Mouse (Mus musculus) heart, embryonic 14.5 days (tissue): ENCODE results near the gene Gpc1. TPM values are rescaled to one million over a fixed set of nuclear protein-coding genes. Genes with fewer than 3 reads are reported as not detected.

Source experiments
- ATAC-seq: fragments of 200-750 bp; cut with Nextera tagmentation; 2 replicates; pipeline ENCODE4 v1.8.0; 2017; ENCODE audit warnings: low read depth, moderate TSS enrichment; ENCODE audit not compliant: insufficient number of reproducible peaks, insufficient read depth, low FRiP score
- H3K27ac ChIP-seq, 2 experiments: fragments of 200-500 bp in 1 of 2; fragments of 300-500 bp in 1 of 2; sonication (generic) in 1 of 2; replicated peaks in 1 of 2; 2 replicates each; pipeline ENCODE4 v1.5.1; 2012 to 2014; ENCODE audit warnings: low read depth in 2 of 2, low read length in 2 of 2, control low read depth in 1 of 2, mild to moderate bottlenecking in 1 of 2, mixed read lengths in 1 of 2; ENCODE audit not compliant: control insufficient read depth in 1 of 2, insufficient read depth in 1 of 2
- H3K27me3 ChIP-seq: fragments of 300-500 bp; sonication (generic); 2 replicates; pipeline ENCODE4 v1.6.1; 2014; ENCODE audit warnings: mild to moderate bottlenecking, low read length, control low read depth; ENCODE audit not compliant: control insufficient read depth, insufficient read depth
- H3K36me3 ChIP-seq: fragments of 300-500 bp; sonication (generic); 2 replicates; pipeline ENCODE4 v1.6.1; 2014; ENCODE audit warnings: mild to moderate bottlenecking, control low read depth, low read length, mixed read lengths; ENCODE audit not compliant: control insufficient read depth, insufficient read depth
- H3K4me1 ChIP-seq, 2 experiments: fragments of 200-500 bp in 1 of 2; fragments of 300-500 bp in 1 of 2; sonication (generic) in 1 of 2; 2 replicates each; pipeline ENCODE4 v1.6.1; 2012 to 2014; ENCODE audit warnings: low read length in 2 of 2, control low read depth in 1 of 2, mixed read lengths in 1 of 2; ENCODE audit not compliant: control insufficient read depth in 2 of 2, insufficient read depth in 2 of 2
- H3K4me2 ChIP-seq: fragments of 300-500 bp; sonication (generic); 2 replicates; pipeline ENCODE4 v1.6.1; 2014; ENCODE audit warnings: mild to moderate bottlenecking, low read length
- H3K4me3 ChIP-seq, 2 experiments: fragments of 200-500 bp in 1 of 2; fragments of 300-500 bp in 1 of 2; sonication (generic) in 1 of 2; 2 replicates each; pipeline ENCODE4 v1.5.1; 2012 to 2014; ENCODE audit warnings: low read length in 2 of 2, mild to moderate bottlenecking in 2 of 2, control low read depth in 1 of 2, low read depth in 1 of 2, moderate library complexity in 1 of 2; ENCODE audit not compliant: control insufficient read depth in 1 of 2, insufficient read depth in 1 of 2
- H3K9ac ChIP-seq: fragments of 300-500 bp; sonication (generic); 2 replicates; pipeline ENCODE4 v1.6.1; 2014; ENCODE audit warnings: mild to moderate bottlenecking, low read length
- H3K9me3 ChIP-seq: fragments of 300-500 bp; sonication (generic); 2 replicates; pipeline ENCODE4 v1.6.1; 2016; ENCODE audit warnings: low read length, control low read depth; ENCODE audit not compliant: control insufficient read depth
- WGBS: fragments of 180-500 bp; shearing (Covaris S2); extraction: QIAGEN DNeasy Blood & Tissue Kit; methylation state at CpG from one replicate; pipeline ENCODE4 v1.1.7; 2014; 5-methylcytosine and 5-hydroxymethylcytosine counted together
- polyA plus RNA-seq: library from polyadenylated mRNA; unstranded; fragments of >200 nt; fragmentation: Nextera tagmentation; extraction: Ambion mirVana; gene quantifications from 2 replicates; pipeline ENCODE4 v1.2.1, GENCODE M21; 2014

Gene Gpc1
- polyA plus RNA-seq, 1 experiment from 2014 or later, result 59.7 TPM

GRCm38 (mm10) chr1:92793781-92794180, 37.7 kb upstream of the Gpc1 start:
- peaks cover 16 to 19% of the 10 kb centered on the region in 2 experiments for H3K4me1 ChIP-seq
- H3K27me3 ChIP-seq, result no peaks in the 10 kb centered on the region
- H3K9ac ChIP-seq, result no peak overlapping the region
- WGBS, result 67% methylated on average over 5 of the region's 5 CpGs
- H3K4me2 ChIP-seq, result no peak overlapping the region
- no peak for ATAC-seq
- H3K9me3 ChIP-seq, result no peaks in the 10 kb centered on the region
- H3K27ac ChIP-seq, result no peak overlapping the region
- H3K36me3 ChIP-seq, result no peaks in the 10 kb centered on the region
- no peak overlapping the region for H3K4me3 ChIP-seq

GRCm38 (mm10) chr1:92798425-92798824, 33.0 kb upstream of the Gpc1 start:
- Histone ChIP-seq H3K36me3 (no peaks in the 10 kb centered on the region), H3K4me2 (no peak overlapping the region), H3K4me1 (no peaks in the 10 kb centered on the region), H3K9ac (no peak overlapping the region), H3K9me3 (no peaks in the 10 kb centered on the region), H3K27ac (no peak overlapping the region), H3K4me3 (no peak overlapping the region), H3K27me3 (no peaks in the 10 kb centered on the region)
- 74% methylated on average over 2 of the region's 2 CpGs for WGBS
- no peak for ATAC-seq

GRCm38 (mm10) chr1:92799653-92800052, 31.8 kb upstream of the Gpc1 start:
- H3K4me3 ChIP-seq, result no peak overlapping the region
- 58% methylated on average over 5 of the region's 5 CpGs for WGBS
- H3K27ac ChIP-seq, result no peak overlapping the region
- H3K27me3 ChIP-seq, result no peaks in the 10 kb centered on the region
- H3K36me3 ChIP-seq, result no peaks in the 10 kb centered on the region
- H3K9ac ChIP-seq, result no peak overlapping the region
- no peak overlapping the region for H3K4me2 ChIP-seq
- ATAC-seq, result no peak
- H3K9me3 ChIP-seq, result no peaks in the 10 kb centered on the region
- H3K4me1 ChIP-seq, result no peaks in the 10 kb centered on the region

- H3K9me3 ChIP-seq, result no peaks in the 10 kb centered on the region
- no peaks in the 10 kb centered on the region for H3K4me1 ChIP-seq
- H3K4me2 ChIP-seq, result no peak overlapping the region
- H3K27me3 ChIP-seq, result no peaks in the 10 kb centered on the region
- no peak for ATAC-seq
- no peak overlapping the region for H3K4me3 ChIP-seq
- 84% methylated on average over 1 of the region's 1 CpGs for WGBS
- H3K27ac ChIP-seq, result no peak overlapping the region
- H3K36me3 ChIP-seq, result no peaks in the 10 kb centered on the region
- no peak overlapping the region for H3K9ac ChIP-seq
Observed at GRCm38 (mm10) chr1:92802362-92802761, 29.1 kb upstream of the Gpc1 start.

- H3K9ac ChIP-seq, result no peak overlapping the region
- 71% methylated on average over 4 of the region's 4 CpGs for WGBS
- H3K4me1 ChIP-seq, result no peaks in the 10 kb centered on the region
- ATAC-seq, result no peak
- no peaks in the 10 kb centered on the region for H3K36me3 ChIP-seq
- H3K4me2 ChIP-seq, result no peak overlapping the region
- H3K27ac ChIP-seq, result no peak overlapping the region
- no peaks in the 10 kb centered on the region for H3K9me3 ChIP-seq
- H3K4me3 ChIP-seq, result no peak overlapping the region
- H3K27me3 ChIP-seq, result no peaks in the 10 kb centered on the region
Observed at GRCm38 (mm10) chr1:92803376-92803775, 28.1 kb upstream of the Gpc1 start.

GRCm38 (mm10) chr1:92805181-92805580, 26.3 kb upstream of the Gpc1 start:
- Histone ChIP-seq H3K27me3 (no peaks in the 10 kb centered on the region), H3K4me3 (no peak overlapping the region), H3K4me1 (no peaks in the 10 kb centered on the region), H3K9ac (no peak overlapping the region), H3K27ac (no peak overlapping the region), H3K9me3 (peaks cover 4% of the 10 kb centered on the region; the same call in 1 of the 2 replicates), H3K36me3 (no peaks in the 10 kb centered on the region), H3K4me2 (no peak overlapping the region)
- ATAC-seq, result no peak
- 56% methylated on average over 5 of the region's 5 CpGs for WGBS

- ATAC-seq, result no peak
- Histone ChIP-seq H3K36me3 (no peaks in the 10 kb centered on the region), H3K9me3 (peaks cover 4% of the 10 kb centered on the region; the same call in 1 of the 2 replicates), H3K4me1 (no peaks in the 10 kb centered on the region), H3K27ac (no peak overlapping the region), H3K9ac (no peak overlapping the region), H3K4me2 (no peak overlapping the region), H3K27me3 (no peaks in the 10 kb centered on the region), H3K4me3 (no peak overlapping the region)
- WGBS, result 52% methylated on average over 2 of the region's 2 CpGs
Observed at GRCm38 (mm10) chr1:92805836-92806235, 25.6 kb upstream of the Gpc1 start.

- ATAC-seq, result no peak
- Histone ChIP-seq H3K9me3 (peaks cover 4% of the 10 kb centered on the region; the same call in 1 of the 2 replicates), H3K9ac (no peak overlapping the region), H3K27ac (no peak overlapping the region), H3K4me3 (no peak overlapping the region), H3K4me1 (no peaks in the 10 kb centered on the region), H3K4me2 (no peak overlapping the region), H3K36me3 (no peaks in the 10 kb centered on the region), H3K27me3 (no peaks in the 10 kb centered on the region)
- 69% methylated on average over 3 of the region's 3 CpGs for WGBS
Observed at GRCm38 (mm10) chr1:92806720-92807119, 24.7 kb upstream of the Gpc1 start.
